Mouse (Mus musculus): ENCODE data around the gene Tenm4.

DNA sequence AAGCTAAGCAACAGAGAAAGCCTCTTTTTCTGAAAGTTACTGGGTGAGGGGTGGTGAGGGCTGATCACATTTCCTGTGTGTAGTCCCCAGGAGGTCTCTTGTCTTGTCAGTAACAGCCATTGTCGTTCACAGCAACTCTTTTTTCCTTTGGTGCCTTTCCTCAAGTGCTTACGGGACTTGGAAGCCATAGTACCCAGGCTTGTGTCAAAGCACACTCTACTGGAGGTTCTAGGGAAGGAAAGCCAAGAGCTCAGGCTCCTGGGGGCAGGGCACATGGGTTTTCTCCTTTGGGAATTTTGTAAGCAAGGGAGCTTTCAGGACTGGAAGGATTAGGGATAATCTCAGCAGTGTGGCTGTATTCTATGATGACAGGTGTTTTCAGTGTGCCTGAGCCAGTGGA, 103.4 kb downstream of the Tenm4 start:
- TF ChIP-seq CTCF (IDR thresholded peaks at IDR 0.05; ENCODE audit: low read depth): no peak
- TF ChIP-seq EP300 (IDR thresholded peaks at IDR 0.05; ENCODE audit: low read depth): no peak

All from heart, postnatal 0 days (tissue).